ENCODE assay signal across 9 mouse cellular contexts in the genomic region with DNA sequence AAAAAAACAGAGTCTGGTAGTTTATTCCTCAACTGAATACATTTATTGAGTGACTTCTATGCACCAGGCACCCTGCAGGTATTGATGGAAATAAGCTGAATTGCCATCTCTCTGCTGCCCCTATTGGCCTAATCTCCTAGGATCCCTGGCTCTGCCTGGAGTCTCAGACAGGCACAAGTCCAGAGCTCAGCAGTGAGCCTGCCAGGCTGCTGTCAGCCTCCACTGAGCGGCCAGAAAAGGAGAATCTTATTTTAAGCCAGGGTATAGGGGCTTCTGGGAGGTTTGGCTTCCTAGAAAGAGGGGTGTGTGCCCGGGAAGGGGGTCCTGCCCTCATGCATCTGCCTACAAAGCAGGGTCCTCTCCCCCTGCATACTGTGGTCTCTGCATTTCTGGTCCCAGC. TPM values are rescaled to one million over a fixed set of nuclear protein-coding genes. Genes with fewer than 3 reads are reported as not detected.
A peak's percentile ranks its signal among the peaks of the same experiment; 100 is the strongest.
DNase-seq lines count a peak whose midpoint lies in the region; ATAC-seq lines count a peak whose summit lies in the region.
"Had no signal": no experiment of that assay in that cellular context is flagged by ENCODE, and none has a peak within 500 bp of the region (broad histone marks: within the 10 kb centered on the region; RNA-seq: fewer than 3 reads in every experiment).

No protein-coding gene starts in this region.

- H3K9me3 ChIP-seq in embryonic facial prominence, embryonic 11.5 days (replicated peaks; ENCODE audit: control insufficient read depth, low read length): no peaks in the 10 kb centered on the region
- no peaks in the 10 kb centered on the region for H3K9me3 ChIP-seq in hindbrain, embryonic 15.5 days
- H3K9me3 ChIP-seq in liver, embryonic 12.5 days (replicated peaks): no peaks in the 10 kb centered on the region
- H3K9me3 ChIP-seq: limb, embryonic 15.5 days had no signal

- H3K4me2 ChIP-seq in embryonic facial prominence, embryonic 11.5 days (ENCODE audit: low read depth, low read length): no peak overlapping the region
- H3K4me2 ChIP-seq in hindbrain, embryonic 15.5 days: no peak overlapping the region
- H3K4me2 ChIP-seq in liver, embryonic 12.5 days: peak overlapping the region; percentile 15; the same call in 1 of the 2 replicates
- H3K4me2 ChIP-seq: limb, embryonic 15.5 days had no signal

- H3K4me1 ChIP-seq in embryonic facial prominence, embryonic 11.5 days (ENCODE audit: control insufficient read depth, insufficient read depth, low read length): no peaks in the 10 kb centered on the region
- peaks cover 14% of the 10 kb centered on the region for H3K4me1 ChIP-seq in hindbrain, embryonic 15.5 days (replicated peaks)
- H3K4me1 ChIP-seq in liver, embryonic 12.5 days: peaks cover 21% of the 10 kb centered on the region

- peaks cover 2% of the 10 kb centered on the region for H3K27me3 ChIP-seq in embryonic facial prominence, embryonic 11.5 days (ENCODE audit: control insufficient read depth, insufficient read depth, low read length)
- H3K27me3 ChIP-seq in hindbrain, embryonic 15.5 days: peaks cover 7% of the 10 kb centered on the region; the same call in 1 of the 2 replicates
- H3K27me3 ChIP-seq in liver, embryonic 12.5 days (replicated peaks): peaks cover 15% of the 10 kb centered on the region; the same call in 1 of the 2 replicates

- H3K9ac ChIP-seq in embryonic facial prominence, embryonic 11.5 days (replicated peaks; ENCODE audit: low read length): no peak overlapping the region
- no peak overlapping the region for H3K9ac ChIP-seq in hindbrain, embryonic 15.5 days
- no peak overlapping the region for H3K9ac ChIP-seq in liver, embryonic 12.5 days
- H3K9ac ChIP-seq: limb, embryonic 15.5 days had no signal

- no peak for ATAC-seq in embryonic facial prominence, embryonic 11.5 days (replicated peaks; ENCODE audit: insufficient number of reproducible peaks, low FRiP score, low TSS enrichment, low read depth)
- 0 out of 2 replicates have a peak, but pooled peaks have one; percentile 11 for ATAC-seq in hindbrain, embryonic 15.5 days (ENCODE audit: low FRiP score, low read depth)
- ATAC-seq in liver, embryonic 12.5 days: no peak

- DNase-seq in right cerebral cortex, postnatal 10 days (ENCODE audit: low spot score in 2 of 2): peak; percentile 38 to 57
- DNase-seq in right cerebral cortex, postnatal 14 days: no peak
- DNase-seq in brain, adult 2 months (ENCODE audit: low read depth, low spot score): peak; percentile 82
- peak; percentile 54 for DNase-seq in embryonic facial prominence, embryonic 11.5 days (ENCODE audit: low spot score)
- DNase-seq in skeletal muscle tissue, adult 2 months (ENCODE audit: low read depth, low spot score): peak; percentile 52
- DNase-seq in spleen, adult 18-20 months: no peak

- H3K36me3 ChIP-seq in embryonic facial prominence, embryonic 11.5 days (replicated peaks; ENCODE audit: control insufficient read depth, insufficient read depth, low read depth, low read length): no peaks in the 10 kb centered on the region
- no peaks in the 10 kb centered on the region for H3K36me3 ChIP-seq in hindbrain, embryonic 15.5 days
- H3K36me3 ChIP-seq in liver, embryonic 12.5 days: no peaks in the 10 kb centered on the region
- H3K36me3 ChIP-seq: limb, embryonic 15.5 days had no signal

- no peak overlapping the region for H3K4me3 ChIP-seq in embryonic facial prominence, embryonic 11.5 days (ENCODE audit: low read depth, low read length)
- H3K4me3 ChIP-seq in hindbrain, embryonic 15.5 days: no peak overlapping the region
- no peak overlapping the region for H3K4me3 ChIP-seq in liver, embryonic 12.5 days
- H3K4me3 ChIP-seq: limb, embryonic 15.5 days had no signal

- 32% methylated on average over 2 of the region's 2 CpGs for WGBS in embryonic facial prominence, embryonic 11.5 days
- 17% methylated on average over 2 of the region's 2 CpGs for WGBS in hindbrain, embryonic 15.5 days
- WGBS in liver, embryonic 12.5 days (ENCODE audit: insufficient replicate concordance): 30% methylated on average over 2 of the region's 2 CpGs

- H3K27ac ChIP-seq in embryonic facial prominence, embryonic 11.5 days (replicated peaks; ENCODE audit: low read depth, low read length): no peak overlapping the region
- no peak overlapping the region for H3K27ac ChIP-seq in hindbrain, embryonic 15.5 days (replicated peaks)
- 0 out of 2 replicates have a peak overlapping the region, but pooled peaks have one; percentile 18 for H3K27ac ChIP-seq in liver, embryonic 12.5 days
- H3K27ac ChIP-seq: limb, embryonic 15.5 days had no signal

RNA-seq across cellular contexts. Expression of a gene that starts 1.4 kb away (rescaled TPM):
- polyA plus RNA-seq in embryonic facial prominence, embryonic 11.5 days (2014; fragmentation: Nextera tagmentation; extraction: Ambion mirVana): 0.22 TPM in 1 of 2 replicates, not detected in the other
- 0.23 and 0.37 TPM in 2 replicates for polyA plus RNA-seq in hindbrain, embryonic 15.5 days (2015; fragmentation: Nextera tagmentation; extraction: Ambion mirVana)
- 0.23 and 0.49 TPM in 2 replicates for polyA plus RNA-seq in liver, embryonic 12.5 days (2016; fragmentation: Nextera tagmentation; extraction: Ambion mirVana)

RNA-seq across cellular contexts. Expression of a gene that starts 31.5 kb away (rescaled TPM):
- polyA plus RNA-seq in embryonic facial prominence, embryonic 11.5 days (2014; fragmentation: Nextera tagmentation; extraction: Ambion mirVana): 9.5 and 10.2 TPM in 2 replicates
- 11.0 and 13.7 TPM in 2 replicates for polyA plus RNA-seq in hindbrain, embryonic 15.5 days (2015; fragmentation: Nextera tagmentation; extraction: Ambion mirVana)
- 2.8 and 4.0 TPM in 2 replicates for polyA plus RNA-seq in liver, embryonic 12.5 days (2016; fragmentation: Nextera tagmentation; extraction: Ambion mirVana)

Comparison
In these comparisons a context has a peak if more than half of its experiments do, and no peak if none do; other contexts are left out.
1. DNase-seq: peak in right cerebral cortex, postnatal 10 days (2 of 2), brain, adult 2 months (single experiment), embryonic facial prominence, embryonic 11.5 days (single experiment) and skeletal muscle tissue, adult 2 months (single experiment); none in right cerebral cortex, postnatal 14 days (single experiment) and spleen, adult 18-20 months (0 of 2).